Mouse (Mus musculus) MEL (cell line): ENCODE results near the gene Gabrg3.

Source experiments
- CTCF ChIP-seq, 3 experiments: IDR thresholded peaks in 2 of 3; conservative IDR thresholded peaks in 1 of 3; 2 replicates each; pipeline ENCODE4 v1.5.1; 2011 to 2012; ENCODE audit warnings: low read length in 3 of 3, low read depth in 2 of 3, mild to moderate bottlenecking in 2 of 3, improper control_type of control experiment in 1 of 3, inconsistent platforms in 1 of 3, mixed read lengths in 1 of 3, moderate library complexity in 1 of 3; ENCODE audit not compliant: control insufficient read depth in 1 of 3, insufficient read depth in 1 of 3, poor library complexity in 1 of 3, severe bottlenecking in 1 of 3
- EP300 ChIP-seq, 2 experiments: IDR thresholded peaks; 2 replicates each; pipeline ENCODE4 v1.6.1; 2011; ENCODE audit warnings: improper control_type of control experiment in 2 of 2, low read length in 2 of 2, low read depth in 1 of 2, mild to moderate bottlenecking in 1 of 2
- HCFC1 ChIP-seq: IDR thresholded peaks from 2 replicates; pipeline ENCODE4 v1.6.1; 2012; ENCODE audit warnings: low read depth, mild to moderate bottlenecking, inconsistent platforms, low read length, improper control_type of control experiment, moderate library complexity
- POLR2AphosphoS5 ChIP-seq: IDR thresholded peaks from 2 replicates; pipeline ENCODE4 v1.6.1; 2012; ENCODE audit warnings: low read depth, borderline replicate concordance, mild to moderate bottlenecking, inconsistent platforms, low read length, moderate library complexity, mixed read lengths
- USF1 ChIP-seq: IDR thresholded peaks from 2 replicates; pipeline ENCODE4 v1.6.1; 2014; ENCODE audit warnings: low read depth, mild to moderate bottlenecking, inconsistent platforms, low read length, improper control_type of control experiment, moderate library complexity
- ZC3H11A ChIP-seq: IDR thresholded peaks from 2 replicates; pipeline ENCODE4 v1.6.1; 2012; ENCODE audit warnings: low read depth, mild to moderate bottlenecking, inconsistent platforms, low read length, improper control_type of control experiment
- ZNF384 ChIP-seq: IDR thresholded peaks from 2 replicates; pipeline ENCODE4 v1.6.1; 2012; ENCODE audit warnings: low read depth, mild to moderate bottlenecking, inconsistent platforms, low read length, improper control_type of control experiment

DNA sequence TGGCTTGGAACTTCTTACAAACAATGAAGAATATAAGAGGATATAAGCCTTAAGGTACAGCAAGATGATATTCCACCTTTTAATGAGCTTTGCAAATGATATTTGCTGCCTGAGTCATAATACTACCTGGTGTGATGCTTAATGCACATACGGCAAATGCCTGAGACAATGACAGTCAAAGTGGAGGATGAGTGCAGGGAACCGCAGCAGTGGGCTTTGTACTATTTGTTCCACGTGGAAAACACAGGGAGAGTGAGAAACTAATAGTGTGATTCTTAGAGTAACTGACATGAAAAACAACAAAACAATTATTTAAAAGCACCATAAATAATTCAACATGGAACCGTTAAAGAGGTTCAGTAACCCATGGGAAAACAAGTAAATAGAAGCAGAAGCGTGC is 236.2 kb downstream of the Gabrg3 start:
- TF ChIP-seq EP300 (IDR thresholded peaks at IDR 0.05; ENCODE audit: low read depth in 1 of 2, low read length in 2 of 2) (no peak), CTCF (IDR thresholded peaks at IDR 0.05 in 2 of 3, conservative IDR thresholded peaks at IDR 0.05 in 1 of 3; ENCODE audit: control insufficient read depth in 1 of 3, insufficient read depth in 1 of 3, low read depth in 2 of 3, low read length in 3 of 3, poor library complexity in 1 of 3, severe bottlenecking in 1 of 3) (no peak), USF1 (no peak), POLR2AphosphoS5 (no peak), HCFC1 (no peak), ZC3H11A (no peak), ZNF384 (no peak)
